Mouse (Mus musculus) neural tube, embryonic 14.5 days (tissue): Measurements from ENCODE around the gene Iqgap1. TPM values are rescaled to one million over a fixed set of nuclear protein-coding genes. Genes with fewer than 3 reads are reported as not detected.

Experiments used
- ATAC-seq: fragments of 200-750 bp; cut with Nextera tagmentation; 2 replicates; pipeline ENCODE4 v1.8.0; 2017; ENCODE audit warnings: low read depth, mild to moderate bottlenecking, moderate TSS enrichment, moderate library complexity
- H3K27ac ChIP-seq: fragments of 300-500 bp; sonication (generic); 2 replicates; pipeline ENCODE4 v1.5.1; 2014; ENCODE audit warnings: low read depth, mild to moderate bottlenecking, control low read depth, low read length, moderate library complexity, mixed read lengths
- H3K27me3 ChIP-seq: fragments of 300-500 bp; sonication (generic); 2 replicates; pipeline ENCODE4 v1.6.1; 2014; ENCODE audit warnings: low read length; ENCODE audit not compliant: control insufficient read depth, insufficient read depth
- H3K36me3 ChIP-seq: fragments of 300-500 bp; sonication (generic); 2 replicates; pipeline ENCODE4 v1.6.1; 2014; ENCODE audit warnings: low read length, mixed read lengths; ENCODE audit not compliant: control insufficient read depth, insufficient read depth
- H3K4me1 ChIP-seq: fragments of 300-500 bp; sonication (generic); 2 replicates; pipeline ENCODE4 v1.6.1; 2014; ENCODE audit warnings: low read length; ENCODE audit not compliant: control insufficient read depth, insufficient read depth
- H3K4me2 ChIP-seq: fragments of 300-500 bp; sonication (generic); 2 replicates; pipeline ENCODE4 v1.6.1; 2014; ENCODE audit warnings: mild to moderate bottlenecking, low read depth, low read length, control low read depth
- H3K4me3 ChIP-seq: fragments of 300-500 bp; sonication (generic); 2 replicates; pipeline ENCODE4 v1.5.1; 2014; ENCODE audit warnings: low read depth, low read length, control low read depth, mixed read lengths
- H3K9ac ChIP-seq: fragments of 300-500 bp; sonication (generic); replicated peaks from 2 replicates; pipeline ENCODE4 v1.6.1; 2014; ENCODE audit warnings: low read depth, mild to moderate bottlenecking, control low read depth, low read length, mixed read lengths
- H3K9me3 ChIP-seq: fragments of 300-500 bp; sonication (generic); 2 replicates; pipeline ENCODE4 v1.6.1; 2016; ENCODE audit warnings: low read length; ENCODE audit not compliant: control insufficient read depth
- WGBS: fragments of 180-500 bp; shearing (Covaris S2); extraction: QIAGEN DNeasy Blood & Tissue Kit; methylation state at CpG from one replicate; pipeline ENCODE4 v1.1.7; 2014; 5-methylcytosine and 5-hydroxymethylcytosine counted together
- polyA plus RNA-seq: library from polyadenylated mRNA; unstranded; fragments of >200 nt; fragmentation: Nextera tagmentation; extraction: Ambion mirVana; gene quantifications from 2 replicates; pipeline ENCODE4 v1.2.1, GENCODE M21; 2014

Gene Iqgap1
- polyA plus RNA-seq, 1 experiment from 2014 or later = 15.8 TPM

GRCm38 (mm10) chr7:80710333-80710732, 115.4 kb downstream of the Iqgap1 start:
- Histone ChIP-seq H3K27ac (no peak overlapping the region), H3K9me3 (no peaks in the 10 kb centered on the region), H3K4me3 (no peak overlapping the region), H3K4me2 (no peak overlapping the region), H3K4me1 (no peaks in the 10 kb centered on the region), H3K27me3 (no peaks in the 10 kb centered on the region), H3K36me3 (peaks cover 3% of the 10 kb centered on the region; the same call in 1 of the 2 replicates), H3K9ac (no peak overlapping the region)
- no peak for ATAC-seq
- 98% methylated on average over 7 of the region's 7 CpGs for WGBS

- H3K36me3 ChIP-seq = no peaks in the 10 kb centered on the region
- WGBS = 94% methylated on average over 4 of the region's 4 CpGs
- H3K27ac ChIP-seq = no peak overlapping the region
- no peaks in the 10 kb centered on the region for H3K9me3 ChIP-seq
- no peaks in the 10 kb centered on the region for H3K4me1 ChIP-seq
- H3K9ac ChIP-seq = no peak overlapping the region
- H3K4me2 ChIP-seq = no peak overlapping the region
- ATAC-seq = no peak
- no peaks in the 10 kb centered on the region for H3K27me3 ChIP-seq
- H3K4me3 ChIP-seq = no peak overlapping the region
These were observed 121.7 kb downstream of the Iqgap1 start for GRCm38 (mm10) chr7:80704066-80704465.

- H3K27ac ChIP-seq = no peak overlapping the region
- no peak overlapping the region for H3K4me3 ChIP-seq
- no peak overlapping the region for H3K4me2 ChIP-seq
- no peaks in the 10 kb centered on the region for H3K27me3 ChIP-seq
- H3K36me3 ChIP-seq = no peaks in the 10 kb centered on the region
- H3K9ac ChIP-seq = no peak overlapping the region
- ATAC-seq = no peak
- no peaks in the 10 kb centered on the region for H3K4me1 ChIP-seq
- WGBS = 72% methylated on average over 6 of the region's 6 CpGs
- no peaks in the 10 kb centered on the region for H3K9me3 ChIP-seq
These were observed 123.3 kb downstream of the Iqgap1 start for GRCm38 (mm10) chr7:80702510-80702909.

- H3K36me3 ChIP-seq = no peaks in the 10 kb centered on the region
- no peaks in the 10 kb centered on the region for H3K9me3 ChIP-seq
- H3K4me3 ChIP-seq = no peak overlapping the region
- no peak overlapping the region for H3K4me2 ChIP-seq
- no peaks in the 10 kb centered on the region for H3K4me1 ChIP-seq
- no peak overlapping the region for H3K9ac ChIP-seq
- no peak for ATAC-seq
- H3K27me3 ChIP-seq = no peaks in the 10 kb centered on the region
- 63% methylated on average over 8 of the region's 8 CpGs for WGBS
- no peak overlapping the region for H3K27ac ChIP-seq
These were observed 126.1 kb downstream of the Iqgap1 start for GRCm38 (mm10) chr7:80699709-80700108.

GRCm38 (mm10) chr7:80698940-80699339, 126.8 kb downstream of the Iqgap1 start:
- Histone ChIP-seq H3K9me3 (no peaks in the 10 kb centered on the region), H3K4me1 (no peaks in the 10 kb centered on the region), H3K36me3 (no peaks in the 10 kb centered on the region), H3K4me2 (no peak overlapping the region), H3K4me3 (no peak overlapping the region), H3K27ac (no peak overlapping the region), H3K9ac (no peak overlapping the region), H3K27me3 (no peaks in the 10 kb centered on the region)
- WGBS = 82% methylated on average over 3 of the region's 3 CpGs
- ATAC-seq = no peak

- Histone ChIP-seq H3K4me3 (no peak overlapping the region), H3K4me2 (no peak overlapping the region), H3K9ac (no peak overlapping the region), H3K27me3 (no peaks in the 10 kb centered on the region), H3K36me3 (no peaks in the 10 kb centered on the region), H3K27ac (no peak overlapping the region), H3K9me3 (no peaks in the 10 kb centered on the region), H3K4me1 (no peaks in the 10 kb centered on the region)
- no peak for ATAC-seq
- WGBS = 66% methylated on average over 5 of the region's 5 CpGs
These were observed 127.9 kb downstream of the Iqgap1 start for GRCm38 (mm10) chr7:80697859-80698258.

GRCm38 (mm10) chr7:80696903-80697302, 128.9 kb downstream of the Iqgap1 start:
- Histone ChIP-seq H3K27me3 (no peaks in the 10 kb centered on the region), H3K4me1 (no peaks in the 10 kb centered on the region), H3K27ac (no peak overlapping the region), H3K4me2 (no peak overlapping the region), H3K4me3 (no peak overlapping the region), H3K9ac (no peak overlapping the region), H3K9me3 (no peaks in the 10 kb centered on the region), H3K36me3 (no peaks in the 10 kb centered on the region)
- WGBS = 82% methylated on average over 4 of the region's 4 CpGs
- no peak for ATAC-seq

GRCm38 (mm10) chr7:80696334-80696733, 129.4 kb downstream of the Iqgap1 start:
- H3K27me3 ChIP-seq = no peaks in the 10 kb centered on the region
- WGBS = 72% methylated on average over 1 of the region's 1 CpGs
- no peaks in the 10 kb centered on the region for H3K9me3 ChIP-seq
- H3K4me3 ChIP-seq = no peak overlapping the region
- ATAC-seq = no peak
- H3K9ac ChIP-seq = no peak overlapping the region
- H3K27ac ChIP-seq = no peak overlapping the region
- H3K4me2 ChIP-seq = no peak overlapping the region
- H3K4me1 ChIP-seq = no peaks in the 10 kb centered on the region
- no peaks in the 10 kb centered on the region for H3K36me3 ChIP-seq

GRCm38 (mm10) chr7:80692472-80692871, 133.3 kb downstream of the Iqgap1 start:
- H3K9ac ChIP-seq = no peak overlapping the region
- H3K36me3 ChIP-seq = no peaks in the 10 kb centered on the region
- 92% methylated on average over 9 of the region's 9 CpGs for WGBS
- no peaks in the 10 kb centered on the region for H3K9me3 ChIP-seq
- H3K4me1 ChIP-seq = no peaks in the 10 kb centered on the region
- ATAC-seq = no peak
- no peaks in the 10 kb centered on the region; the same call in 1 of the 2 replicates for H3K27me3 ChIP-seq
- no peak overlapping the region for H3K4me3 ChIP-seq
- H3K27ac ChIP-seq = no peak overlapping the region
- no peak overlapping the region for H3K4me2 ChIP-seq

- Histone ChIP-seq H3K27ac (no peak overlapping the region), H3K4me3 (no peak overlapping the region), H3K27me3 (no peaks in the 10 kb centered on the region; the same call in 1 of the 2 replicates), H3K9ac (no peak overlapping the region), H3K9me3 (no peaks in the 10 kb centered on the region), H3K4me2 (no peak overlapping the region), H3K4me1 (0 out of 2 replicates have a peak, but pooled peaks cover 5% of the 10 kb centered on the region), H3K36me3 (no peaks in the 10 kb centered on the region)
- ATAC-seq = no peak
- WGBS = 57% methylated on average over 6 of the region's 6 CpGs
These were observed 134.6 kb downstream of the Iqgap1 start for GRCm38 (mm10) chr7:80691131-80691530.
